Mouse (Mus musculus) cerebellum, adult 2 months (tissue): Measurements from ENCODE around the gene Eif2b5. TPM values are rescaled to one million over a fixed set of nuclear protein-coding genes. Genes with fewer than 3 reads are reported as not detected.
A peak's percentile ranks its signal among the peaks of the same experiment; 100 is the strongest.

ENCODE experiments used
- DNase-seq, 2 experiments: peaks; one replicate each; pipeline ENCODE4 v3.0.0; 2021
- H3K27ac ChIP-seq: fragments of 200-500 bp; 2 replicates; pipeline ENCODE4 v1.5.1; 2012; ENCODE audit warnings: low read length, control low read depth, inconsistent platforms; ENCODE audit not compliant: insufficient read depth
- H3K27me3 ChIP-seq: fragments of 200-500 bp; 2 replicates; pipeline ENCODE4 v1.6.1; 2012; ENCODE audit warnings: inconsistent platforms, mild to moderate bottlenecking, low read length, moderate library complexity; ENCODE audit not compliant: control insufficient read depth, insufficient read depth
- H3K4me1 ChIP-seq: fragments of 200-500 bp; 2 replicates; pipeline ENCODE4 v1.6.1; 2011; ENCODE audit warnings: low read length; ENCODE audit not compliant: control insufficient read depth, insufficient read depth
- H3K4me3 ChIP-seq: fragments of 200-500 bp; replicated peaks from 2 replicates; pipeline ENCODE3; 2011; ENCODE audit warnings: mild to moderate bottlenecking, low read depth, low read length, control low read depth; ENCODE audit not compliant: insufficient read depth
- CTCF ChIP-seq: fragments of 200-500 bp; IDR thresholded peaks from 2 replicates; pipeline ENCODE4 v1.5.1; 2011; ENCODE audit warnings: low read depth, mild to moderate bottlenecking, control low read depth, low read length, moderate library complexity, borderline replicate concordance; ENCODE audit not compliant: insufficient read depth
- POLR2A ChIP-seq: fragments of 200-500 bp; IDR thresholded peaks from 2 replicates; pipeline ENCODE4 v1.6.1; 2011; ENCODE audit warnings: low read length, control low read depth, borderline replicate concordance; ENCODE audit not compliant: insufficient read depth
- WGBS: fragments of 180-500 bp; shearing (Covaris S2); methylation state at CpG from one replicate; pipeline ENCODE4 v1.1.7; 2018; 5-methylcytosine and 5-hydroxymethylcytosine counted together
- polyA plus RNA-seq: library from polyadenylated mRNA; depleted of rRNA; stranded (reverse); fragments of >200 nt; gene quantifications from 2 replicates; pipeline ENCODE4 v1.2.3, GENCODE M21; 2012; rRNA removed

Gene Eif2b5
- polyA plus RNA-seq, 1 experiment, result 53.3 TPM

DNA sequence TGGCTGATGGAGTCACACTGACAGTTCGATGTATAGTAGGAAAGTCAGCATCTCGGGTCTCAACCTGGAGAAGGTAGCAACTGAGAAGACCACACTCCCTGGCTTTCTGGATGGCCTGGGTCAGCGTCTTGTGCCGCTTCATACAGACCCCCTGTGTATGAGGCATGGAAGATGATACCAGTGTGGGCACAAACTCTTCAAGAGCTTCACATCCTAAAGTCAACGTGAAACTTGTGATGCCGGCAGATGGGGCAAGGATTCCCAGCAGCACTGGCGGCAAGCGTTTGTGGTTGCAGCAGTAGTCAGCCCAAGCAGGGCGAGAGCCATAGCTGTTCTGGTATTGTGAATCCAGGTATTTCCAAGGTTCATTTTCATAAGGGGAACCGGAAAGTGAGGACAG, 47.1 kb downstream of the Eif2b5 start:
- H3K4me1 ChIP-seq, result no peaks in the 10 kb centered on the region; the same call in 1 of the 2 replicates
- no peaks in the 10 kb centered on the region for H3K27me3 ChIP-seq
- H3K4me3 ChIP-seq, result no peak overlapping the region
- WGBS, result 89% methylated on average over 10 of the region's 10 CpGs
- no peak for TF ChIP-seq CTCF
- no peak for DNase-seq
- no peak overlapping the region for H3K27ac ChIP-seq

DNA sequence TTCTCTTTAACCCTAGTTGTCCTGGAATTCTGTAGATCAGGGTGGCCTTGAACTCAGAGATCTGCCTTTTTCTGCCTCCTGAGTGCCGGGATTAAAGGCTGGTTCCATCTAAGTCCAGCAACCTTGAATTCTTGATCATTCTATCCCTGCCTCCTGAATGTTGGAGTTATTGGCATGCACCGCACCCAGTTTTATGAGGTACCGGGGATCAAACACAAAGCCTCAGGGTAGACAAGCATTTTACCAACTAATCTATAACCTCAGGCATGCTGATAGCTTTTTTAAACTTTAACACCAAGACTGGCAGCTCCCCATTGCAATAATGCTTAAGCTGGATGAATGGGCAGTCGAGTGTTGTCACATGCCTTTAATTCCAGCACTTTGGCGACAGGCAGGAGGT, 48.8 kb downstream of the Eif2b5 start:
- no peak for DNase-seq
- Histone ChIP-seq H3K27ac (no peak overlapping the region), H3K4me1 (no peaks in the 10 kb centered on the region; the same call in 1 of the 2 replicates), H3K27me3 (no peaks in the 10 kb centered on the region), H3K4me3 (no peak overlapping the region)
- WGBS, result 60% methylated on average over 5 of the region's 5 CpGs
- TF ChIP-seq POLR2A, result no peak
- no peak for TF ChIP-seq CTCF

GRCm38 (mm10) chr16:20548096-20548948, 49.7 kb downstream of the Eif2b5 start, which contains the start of gene Abcf3:
TSS of gene Abcf3 (plus strand) at chr16:20548577.
- H3K4me1 ChIP-seq, result no peaks in the 10 kb centered on the region; the same call in 1 of the 2 replicates
- no peaks in the 10 kb centered on the region for H3K27me3 ChIP-seq
- TF ChIP-seq CTCF (no peak), POLR2A (peak; percentile 96)
- H3K27ac ChIP-seq, result peak within 1 kb of the TSS; percentile 11; the same call in 1 of the 2 replicates
- peak within 1 kb of the TSS; percentile 84 for H3K4me3 ChIP-seq
- under 1% methylated on average over 56 of the region's 56 CpGs for WGBS
- peak; percentile 98 to 99 for DNase-seq

- Histone ChIP-seq H3K27ac (no peak overlapping the region), H3K27me3 (no peaks in the 10 kb centered on the region), H3K4me3 (peak overlapping the region; percentile 84), H3K4me1 (no peaks in the 10 kb centered on the region; the same call in 1 of the 2 replicates)
- no peak for TF ChIP-seq POLR2A
- TF ChIP-seq CTCF, result no peak
- WGBS, result 49% methylated on average over 9 of the region's 9 CpGs
- no peak for DNase-seq
Measured at GRCm38 (mm10) chr16:20549161-20549560, 50.5 kb downstream of the Eif2b5 start.

GRCm38 (mm10) chr16:20551691-20552090, 53.1 kb downstream of the Eif2b5 start:
- 91% methylated on average over 5 of the region's 5 CpGs for WGBS
- Histone ChIP-seq H3K27me3 (no peaks in the 10 kb centered on the region), H3K4me1 (no peaks in the 10 kb centered on the region; the same call in 1 of the 2 replicates), H3K4me3 (no peak overlapping the region), H3K27ac (no peak overlapping the region)
- DNase-seq, result no peak
- TF ChIP-seq POLR2A (no peak), CTCF (no peak)

DNA sequence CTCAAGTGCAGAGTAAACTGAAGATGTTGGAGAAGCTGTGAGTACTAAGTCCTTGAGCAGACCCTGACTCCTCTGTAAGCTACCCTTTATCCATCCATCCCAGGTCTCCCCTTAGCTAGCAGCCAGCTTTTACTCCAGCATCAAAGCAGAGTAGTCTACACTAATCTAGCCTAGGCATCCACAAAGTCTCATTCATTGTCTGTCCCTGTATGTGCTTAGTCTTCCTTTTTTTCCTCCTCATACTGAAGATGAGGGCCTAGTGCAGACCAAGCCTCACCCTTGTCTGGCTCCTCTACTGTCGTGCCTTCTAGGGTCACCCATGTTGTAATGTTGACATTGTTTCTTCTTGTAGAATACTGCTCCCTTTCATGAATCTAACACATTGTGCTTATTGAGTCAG, 54.0 kb downstream of the Eif2b5 start:
- WGBS, result 87% methylated on average over 1 of the region's 1 CpGs
- no peaks in the 10 kb centered on the region; the same call in 1 of the 2 replicates for H3K4me1 ChIP-seq
- H3K4me3 ChIP-seq, result no peak overlapping the region
- no peak for DNase-seq
- H3K27me3 ChIP-seq, result no peaks in the 10 kb centered on the region
- TF ChIP-seq POLR2A (no peak), CTCF (no peak)
- H3K27ac ChIP-seq, result no peak overlapping the region

- WGBS, result 82% methylated on average over 6 of the region's 6 CpGs
- H3K27ac ChIP-seq, result no peak overlapping the region
- no peak overlapping the region for H3K4me3 ChIP-seq
- no peak for DNase-seq
- no peaks in the 10 kb centered on the region; the same call in 1 of the 2 replicates for H3K4me1 ChIP-seq
- TF ChIP-seq POLR2A, result no peak
- no peak for TF ChIP-seq CTCF
- no peaks in the 10 kb centered on the region for H3K27me3 ChIP-seq
Measured at GRCm38 (mm10) chr16:20555000-20555399, 56.4 kb downstream of the Eif2b5 start.

- no peak for DNase-seq
- no peaks in the 10 kb centered on the region; the same call in 1 of the 2 replicates for H3K4me1 ChIP-seq
- H3K27me3 ChIP-seq, result no peaks in the 10 kb centered on the region
- 89% methylated on average over 7 of the region's 7 CpGs for WGBS
- H3K4me3 ChIP-seq, result no peak overlapping the region
- TF ChIP-seq CTCF (no peak), POLR2A (no peak)
- H3K27ac ChIP-seq, result no peak overlapping the region
Measured at GRCm38 (mm10) chr16:20557381-20557780, 58.8 kb downstream of the Eif2b5 start.

Other genes with a start within 250 kb of the Eif2b5 start
- 71.2 and 76.3 TPM in 2 replicates for gene Parl, start 196.4 kb upstream of the Eif2b5 start, polyA plus RNA-seq
- not detected in 2 replicates for gene Cyp2ab1, start 173.4 kb upstream of the Eif2b5 start, polyA plus RNA-seq
- 251 and 263 TPM in 2 replicates for gene Abcc5, start 72.4 kb upstream of the Eif2b5 start, polyA plus RNA-seq
- gene Dvl3, start 18.2 kb downstream of the Eif2b5 start, polyA plus RNA-seq, result 60.2 and 66.5 TPM in 2 replicates
- gene Ap2m1, start 36.7 kb downstream of the Eif2b5 start, polyA plus RNA-seq, result 1,156 and 1,178 TPM in 2 replicates
- 107 and 112 TPM in 2 replicates for gene Abcf3, start 49.8 kb downstream of the Eif2b5 start, polyA plus RNA-seq
- gene Vwa5b2, start 90.7 kb downstream of the Eif2b5 start, polyA plus RNA-seq, result 46.7 and 58.1 TPM in 2 replicates
- 2.1 and 2.2 TPM in 2 replicates for gene Eef1akmt4, start 112.8 kb downstream of the Eif2b5 start, polyA plus RNA-seq
- not detected in 2 replicates for gene Gm49333, start 112.8 kb downstream of the Eif2b5 start, polyA plus RNA-seq
- 23.5 and 25.6 TPM in 2 replicates for gene Alg3, start 112.9 kb downstream of the Eif2b5 start, polyA plus RNA-seq
- gene Camk2n2, start 122.5 kb downstream of the Eif2b5 start, polyA plus RNA-seq, result 230 and 239 TPM in 2 replicates
- 79.0 and 81.5 TPM in 2 replicates for gene Ece2, start 131.0 kb downstream of the Eif2b5 start, polyA plus RNA-seq
- 203 and 204 TPM in 2 replicates for gene Psmd2, start 152.8 kb downstream of the Eif2b5 start, polyA plus RNA-seq
- gene Eif4g1, start 169.5 kb downstream of the Eif2b5 start, polyA plus RNA-seq, result 184 and 193 TPM in 2 replicates
- 123 and 137 TPM in 2 replicates for gene Fam131a, start 194.4 kb downstream of the Eif2b5 start, polyA plus RNA-seq
- gene Polr2h, start 218.8 kb downstream of the Eif2b5 start, polyA plus RNA-seq, result 38.6 and 41.2 TPM in 2 replicates
- gene Clcn2, start 218.9 kb downstream of the Eif2b5 start, polyA plus RNA-seq, result 94.4 and 97.2 TPM in 2 replicates
- 60.1 and 71.4 TPM in 2 replicates for gene Chrd, start 234.3 kb downstream of the Eif2b5 start, polyA plus RNA-seq
- gene Thpo, start 235.7 kb downstream of the Eif2b5 start, polyA plus RNA-seq, result 15.8 and 19.6 TPM in 2 replicates